Mouse (Mus musculus): Measurements from ENCODE around the gene Anks4b. TPM values are rescaled to one million over a fixed set of nuclear protein-coding genes. Genes with fewer than 3 reads are reported as not detected.

Gene Anks4b
- total and polyA plus RNA-seq, 2 experiments from 2014 or later: not detected

GRCm38 (mm10) chr7:120201771-120202170, 28.1 kb downstream of the Anks4b start, which contains the start of gene Crym:
Gene Crym, minus strand, starts transcription at chr7:120202111.
- Histone ChIP-seq H3K4me1 (ENCODE audit: insufficient read depth, low read length) (no peaks in the 10 kb centered on the region), H3K9ac (replicated peaks; ENCODE audit: low read length) (0 out of 2 replicates have a peak within 1 kb of the TSS, but pooled peaks have one; percentile 3), H3K36me3 (ENCODE audit: insufficient read depth, low read length) (no peaks in the 10 kb centered on the region), H3K4me2 (ENCODE audit: low read depth, low read length) (peak within 1 kb of the TSS; percentile 55), H3K27me3 (ENCODE audit: insufficient read depth, low read length) (no peaks in the 10 kb centered on the region), H3K27ac (no peak within 1 kb of the TSS), H3K4me3 (ENCODE audit: low read length) (peak within 1 kb of the TSS; percentile 34), H3K9me3 (ENCODE audit: low read length) (no peaks in the 10 kb centered on the region)
- TF ChIP-seq CTCF (IDR thresholded peaks at IDR 0.05; ENCODE audit: low read depth): no peak
- 3% methylated on average over 24 of the region's 26 CpGs for whole genome bisulfite sequencing
- no peak for DNase-seq (ENCODE audit: low spot score)
- no peak for ATAC-seq

- no peak within 1 kb of the TSS for H3K4me3 ChIP-seq (ENCODE audit: low read length)
- ATAC-seq (peak; percentile 88), DNase-seq (ENCODE audit: low spot score) (peak; percentile 87)
- H3K9ac ChIP-seq (replicated peaks; ENCODE audit: low read length): no peak within 1 kb of the TSS
- 3% methylated on average over 26 of the region's 26 CpGs for WGBS
- H3K9me3 ChIP-seq (ENCODE audit: low read length): no peaks in the 10 kb centered on the region
- H3K27me3 ChIP-seq (ENCODE audit: insufficient read depth, low read length): no peaks in the 10 kb centered on the region
- no peak within 1 kb of the TSS for H3K27ac ChIP-seq
- H3K36me3 ChIP-seq (ENCODE audit: insufficient read depth, low read length): no peaks in the 10 kb centered on the region
- no peaks in the 10 kb centered on the region for H3K4me1 ChIP-seq (ENCODE audit: insufficient read depth, low read length)
- no peak within 1 kb of the TSS for H3K4me2 ChIP-seq (ENCODE audit: low read depth, low read length)
- peak; percentile 99 for TF ChIP-seq CTCF (IDR thresholded peaks at IDR 0.05; ENCODE audit: low read depth)
These were observed 30.1 kb downstream of the Anks4b start, which contains the start of gene Abca14 for GRCm38 (mm10) chr7:120203789-120204188. Gene Abca14, plus strand, starts transcription at chr7:120203961.

GRCm38 (mm10) chr7:120205989-120206388, 32.3 kb downstream of the Anks4b start:
- no peak overlapping the region for H3K4me3 ChIP-seq (ENCODE audit: low read length)
- no peak overlapping the region for H3K9ac ChIP-seq (replicated peaks; ENCODE audit: low read length)
- no peak overlapping the region for H3K27ac ChIP-seq
- ATAC-seq (no peak), DNase-seq (ENCODE audit: low spot score) (no peak)
- no peaks in the 10 kb centered on the region for H3K27me3 ChIP-seq (ENCODE audit: insufficient read depth, low read length)
- no peaks in the 10 kb centered on the region for H3K9me3 ChIP-seq (ENCODE audit: low read length)
- H3K4me1 ChIP-seq (ENCODE audit: insufficient read depth, low read length): no peaks in the 10 kb centered on the region
- TF ChIP-seq CTCF (IDR thresholded peaks at IDR 0.05; ENCODE audit: low read depth): no peak
- no peaks in the 10 kb centered on the region for H3K36me3 ChIP-seq (ENCODE audit: insufficient read depth, low read length)
- WGBS: 60% methylated on average over 9 of the region's 9 CpGs
- H3K4me2 ChIP-seq (ENCODE audit: low read depth, low read length): no peak overlapping the region

- no peak for ATAC-seq
- TF ChIP-seq CTCF (IDR thresholded peaks at IDR 0.05; ENCODE audit: low read depth): no peak
These were observed 54.9 kb downstream of the Anks4b start for GRCm38 (mm10) chr7:120228541-120228940.

More at GRCm38 (mm10) chr7:120228541-120228940, 54.9 kb downstream of the Anks4b start:
- Histone ChIP-seq H3K4me3 (ENCODE audit: low read length) (no peak overlapping the region), H3K27me3 (ENCODE audit: insufficient read depth, low read length) (no peaks in the 10 kb centered on the region), H3K27ac (no peak overlapping the region), H3K9me3 (ENCODE audit: low read length) (no peaks in the 10 kb centered on the region), H3K9ac (replicated peaks; ENCODE audit: low read length) (no peak overlapping the region), H3K4me2 (ENCODE audit: low read depth, low read length) (no peak overlapping the region), H3K36me3 (ENCODE audit: insufficient read depth, low read length) (no peaks in the 10 kb centered on the region), H3K4me1 (ENCODE audit: insufficient read depth, low read length) (no peaks in the 10 kb centered on the region)
- DNase-seq (ENCODE audit: low spot score): peak; percentile 19

Other genes with a start within 250 kb of the Anks4b start
- gene Dnah3, start 78.6 kb upstream of the Anks4b start, total RNA-seq (2014; rRNA removed): 0.11 and 0.31 TPM in 2 replicates
- 0.03 and 0.08 TPM in 2 replicates for gene Dnah3, start 78.6 kb upstream of the Anks4b start, polyA plus RNA-seq (2015; fragmentation: Nextera tagmentation; extraction: Ambion mirVana)
- gene Tmem159, start 71.5 kb upstream of the Anks4b start, total RNA-seq (2014; rRNA removed): 20.2 and 21.4 TPM in 2 replicates
- gene Tmem159, start 71.5 kb upstream of the Anks4b start, polyA plus RNA-seq (2015; fragmentation: Nextera tagmentation; extraction: Ambion mirVana): 23.0 and 26.5 TPM in 2 replicates
- gene Zp2, start 28.6 kb upstream of the Anks4b start, total RNA-seq (2014; rRNA removed): not detected in 2 replicates
- not detected in 2 replicates for gene Zp2, start 28.6 kb upstream of the Anks4b start, polyA plus RNA-seq (2015; fragmentation: Nextera tagmentation; extraction: Ambion mirVana)
- gene Crym, start 28.3 kb downstream of the Anks4b start, total RNA-seq (2014; rRNA removed): 9.4 and 16.9 TPM in 2 replicates
- gene Crym, start 28.3 kb downstream of the Anks4b start, polyA plus RNA-seq (2015; fragmentation: Nextera tagmentation; extraction: Ambion mirVana): 8.1 and 8.7 TPM in 2 replicates
- not detected in 2 replicates for gene Abca14, start 30.1 kb downstream of the Anks4b start, total RNA-seq (2014; rRNA removed)
- gene Abca14, start 30.1 kb downstream of the Anks4b start, polyA plus RNA-seq (2015; fragmentation: Nextera tagmentation; extraction: Ambion mirVana): not detected in 2 replicates
- not detected in 2 replicates for gene Abca15, start 154.8 kb downstream of the Anks4b start, total RNA-seq (2014; rRNA removed)
- not detected in 2 replicates for gene Abca15, start 154.8 kb downstream of the Anks4b start, polyA plus RNA-seq (2015; fragmentation: Nextera tagmentation; extraction: Ambion mirVana)
- not detected in 2 replicates for gene Abca16, start 235.8 kb downstream of the Anks4b start, total RNA-seq (2014; rRNA removed)
- gene Abca16, start 235.8 kb downstream of the Anks4b start, polyA plus RNA-seq (2015; fragmentation: Nextera tagmentation; extraction: Ambion mirVana): not detected in 2 replicates

Data from hindbrain, postnatal 0 days (tissue).